Mouse (Mus musculus) lung, postnatal 0 days (tissue): Measurements from ENCODE around the gene Gm10639. TPM values are rescaled to one million over a fixed set of nuclear protein-coding genes. Genes with fewer than 3 reads are reported as not detected.
"Not testable (repeated sequence)": the region's sequence is repeated elsewhere in the genome, so short reads cannot be mapped to it uniquely, and the experiment has no call there.

Experiments
- ATAC-seq: fragments of 200-750 bp; cut with Nextera tagmentation; 2 replicates; pipeline ENCODE4 v1.8.0; 2017; ENCODE audit warnings: moderate library complexity
- DNase-seq: peaks from one replicate; pipeline ENCODE4 v3.0.0-alpha.2; 2016; ENCODE audit warnings: low spot score
- H3K27ac ChIP-seq: fragments of 300-500 bp; sonication (generic); 2 replicates; pipeline ENCODE4 v1.5.1; 2014; ENCODE audit warnings: antibody characterized with exemption, mild to moderate bottlenecking, low read length, mixed read lengths
- H3K27me3 ChIP-seq: fragments of 300-500 bp; sonication (generic); replicated peaks from 2 replicates; pipeline ENCODE4 v1.6.1; 2014; ENCODE audit warnings: low read length, mixed read lengths; ENCODE audit not compliant: insufficient read depth
- H3K36me3 ChIP-seq: fragments of 300-500 bp; sonication (generic); 2 replicates; pipeline ENCODE4 v1.6.1; 2014; ENCODE audit warnings: low read length, mixed read lengths; ENCODE audit not compliant: insufficient read depth
- H3K4me1 ChIP-seq: fragments of 300-500 bp; sonication (generic); 2 replicates; pipeline ENCODE4 v1.6.1; 2014; ENCODE audit warnings: antibody characterized with exemption, low read depth, low read length, mixed read lengths; ENCODE audit not compliant: insufficient read depth
- H3K4me2 ChIP-seq: fragments of 300-500 bp; sonication (generic); replicated peaks from 2 replicates; pipeline ENCODE4 v1.6.1; 2014; ENCODE audit warnings: low read depth, mild to moderate bottlenecking, low read length, moderate library complexity, mixed read lengths
- H3K4me3 ChIP-seq: fragments of 300-500 bp; sonication (generic); 2 replicates; pipeline ENCODE4 v1.5.1; 2014; ENCODE audit warnings: low read depth, low read length
- H3K9ac ChIP-seq: fragments of 300-500 bp; sonication (generic); replicated peaks from 2 replicates; pipeline ENCODE4 v1.6.1; 2014; ENCODE audit warnings: low read depth, mild to moderate bottlenecking
- H3K9me3 ChIP-seq: fragments of 300-500 bp; sonication (generic); 2 replicates; pipeline ENCODE4 v1.6.1; 2016; ENCODE audit warnings: low read length, mixed read lengths
- CTCF ChIP-seq: IDR thresholded peaks from 2 replicates; pipeline ENCODE4 v1.5.1; 2016; ENCODE audit warnings: antibody characterized with exemption, mild to moderate bottlenecking
- EP300 ChIP-seq: IDR thresholded peaks from 2 replicates; pipeline ENCODE4 v1.6.1; 2016; ENCODE audit warnings: antibody characterized with exemption, mild to moderate bottlenecking, control low read depth
- WGBS: fragments of 180-500 bp; shearing (Covaris S2); extraction: QIAGEN DNeasy Blood & Tissue Kit; methylation state at CpG from one replicate; pipeline ENCODE4 v1.1.7; 2014; 5-methylcytosine and 5-hydroxymethylcytosine counted together
- polyA plus RNA-seq: library from polyadenylated mRNA; unstranded; fragments of >200 nt; fragmentation: Nextera tagmentation; extraction: Ambion mirVana; gene quantifications from 2 replicates; pipeline ENCODE4 v1.2.1, GENCODE M21; 2015

Gm10639 gene
- polyA plus RNA-seq, 1 experiment from 2014 or later: 0.29 TPM

GRCm38 (mm10) chr9:78294781-78295180, 5.1 kb downstream of the Gm10639 start:
- 73% methylated on average over 4 of the region's 7 CpGs for WGBS
- not testable (repeated sequence) for H3K4me2 ChIP-seq, H3K9ac ChIP-seq, H3K4me3 ChIP-seq, H3K4me1 ChIP-seq, H3K9me3 ChIP-seq, H3K27me3 ChIP-seq, DNase-seq, H3K27ac ChIP-seq, ATAC-seq, H3K36me3 ChIP-seq

- ATAC-seq: 0 out of 2 replicates have a peak, but pooled peaks have one; percentile 9
- TF ChIP-seq CTCF: peak; percentile 74
- 8% methylated on average over 6 of the region's 6 CpGs for WGBS
- H3K4me2 ChIP-seq, H3K9ac ChIP-seq, H3K9me3 ChIP-seq, H3K27ac ChIP-seq, H3K4me3 ChIP-seq, H3K36me3 ChIP-seq, H3K4me1 ChIP-seq, H3K27me3 ChIP-seq: not testable (repeated sequence)
- DNase-seq: peak; percentile 48
These were observed 6.4 kb downstream of the Gm10639 start for GRCm38 (mm10) chr9:78296089-78296488.

DNA sequence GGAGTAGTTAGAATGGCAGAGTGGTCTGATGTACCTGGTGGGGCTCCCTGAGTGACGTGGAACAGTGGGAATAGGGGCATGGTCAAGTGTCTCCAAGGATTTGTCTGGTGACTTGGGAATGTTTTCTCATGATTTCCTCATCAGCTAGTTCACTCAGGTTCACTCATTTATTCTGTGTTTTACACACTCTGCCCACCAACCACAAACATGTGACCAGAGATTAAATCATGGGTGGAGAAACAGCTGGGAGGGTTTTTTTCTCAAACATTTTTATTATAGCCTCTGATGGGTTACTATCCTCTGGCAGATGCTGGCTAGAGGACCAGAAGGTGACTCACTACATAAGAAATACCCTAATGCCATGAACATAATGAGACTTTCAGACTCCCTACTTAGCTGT, 8.5 kb downstream of the Gm10639 start:
- ATAC-seq: no peak
- H3K9me3 ChIP-seq: no peaks in the 10 kb centered on the region
- no peak for DNase-seq
- no peaks in the 10 kb centered on the region for H3K4me1 ChIP-seq
- no peaks in the 10 kb centered on the region for H3K27me3 ChIP-seq
- WGBS: 62% methylated on average over 1 of the region's 1 CpGs
- no peak overlapping the region for H3K4me2 ChIP-seq
- H3K4me3 ChIP-seq: no peak overlapping the region
- no peak for TF ChIP-seq EP300
- TF ChIP-seq CTCF: no peak
- H3K36me3 ChIP-seq: no peaks in the 10 kb centered on the region
- no peak overlapping the region for H3K27ac ChIP-seq
- H3K9ac ChIP-seq: no peak overlapping the region

- not testable (repeated sequence) for H3K36me3 ChIP-seq, H3K4me2 ChIP-seq, H3K4me1 ChIP-seq, H3K9ac ChIP-seq, H3K27ac ChIP-seq, H3K27me3 ChIP-seq, H3K4me3 ChIP-seq, H3K9me3 ChIP-seq
- 64% methylated on average over 1 of the region's 1 CpGs for WGBS
- peak; percentile 36 for DNase-seq
- peak; percentile 59 for ATAC-seq
These were observed 9.4 kb downstream of the Gm10639 start for GRCm38 (mm10) chr9:78299143-78299542.

DNA sequence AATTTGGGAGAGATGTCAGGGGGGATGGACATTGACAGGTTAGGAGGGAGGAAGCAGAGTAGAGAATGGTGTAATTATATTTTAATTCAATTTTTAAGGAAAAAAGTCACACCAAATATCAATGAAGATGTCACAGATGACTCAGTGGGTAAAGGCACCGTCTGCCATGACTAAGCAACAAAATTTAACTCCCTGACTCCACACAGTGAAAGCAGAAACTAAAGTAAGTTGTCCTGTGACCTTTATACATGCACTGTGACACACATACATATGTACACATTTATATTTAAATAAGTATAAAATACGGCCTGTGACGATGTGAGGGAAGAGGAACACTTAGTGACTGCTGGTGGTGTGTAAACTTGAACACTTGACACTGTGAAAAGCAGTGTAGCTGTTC, 18.4 kb downstream of the Gm10639 start:
- ATAC-seq, H3K4me2 ChIP-seq, H3K4me3 ChIP-seq, H3K9ac ChIP-seq, H3K4me1 ChIP-seq, H3K36me3 ChIP-seq, H3K9me3 ChIP-seq, H3K27me3 ChIP-seq, H3K27ac ChIP-seq, DNase-seq: not testable (repeated sequence)
- WGBS: 73% methylated on average over 3 of the region's 3 CpGs

- 69% methylated on average over 2 of the region's 2 CpGs for WGBS
- no peaks in the 10 kb centered on the region for H3K4me1 ChIP-seq
- no peak within 1 kb of the TSS for H3K4me3 ChIP-seq
- H3K36me3 ChIP-seq: no peaks in the 10 kb centered on the region
- H3K9ac ChIP-seq: no peak within 1 kb of the TSS
- ATAC-seq (no peak), DNase-seq (no peak)
- no peaks in the 10 kb centered on the region for H3K9me3 ChIP-seq
- no peak within 1 kb of the TSS for H3K27ac ChIP-seq
- no peaks in the 10 kb centered on the region for H3K27me3 ChIP-seq
- TF ChIP-seq EP300: no peak
- no peak for TF ChIP-seq CTCF
- H3K4me2 ChIP-seq: no peak within 1 kb of the TSS
These were observed 25.0 kb downstream of the Gm10639 start, which contains the start of gene Omt2a for GRCm38 (mm10) chr9:78314696-78315095. Omt2a (minus strand) TSS chr9:78314796.

DNA sequence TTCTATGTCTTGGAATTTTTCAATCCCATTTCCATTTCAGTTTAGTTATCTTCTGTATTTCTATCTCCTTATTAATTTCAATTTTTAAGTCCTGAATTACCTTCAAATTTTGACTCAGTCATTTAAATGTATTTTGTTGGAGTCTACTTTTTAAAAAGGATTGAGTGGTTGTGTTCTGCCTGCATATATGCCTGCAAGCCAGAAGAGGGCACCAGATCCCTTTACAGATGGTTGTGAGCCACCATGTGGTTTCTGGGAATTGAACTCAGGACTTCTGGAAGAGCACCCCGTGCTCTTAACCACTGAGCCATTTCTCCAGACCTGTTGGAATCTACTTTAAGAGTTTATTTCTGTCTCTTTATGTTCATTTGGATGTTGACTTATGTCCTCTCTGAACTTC, 29.8 kb downstream of the Gm10639 start:
- Histone ChIP-seq H3K27ac (no peak overlapping the region), H3K36me3 (no peaks in the 10 kb centered on the region), H3K9me3 (no peaks in the 10 kb centered on the region), H3K4me2 (no peak overlapping the region), H3K27me3 (no peaks in the 10 kb centered on the region), H3K4me3 (no peak overlapping the region), H3K4me1 (no peaks in the 10 kb centered on the region), H3K9ac (no peak overlapping the region)
- 23% methylated on average over 1 of the region's 1 CpGs for WGBS
- ATAC-seq (no peak), DNase-seq (peak; percentile 24)
- no peak for TF ChIP-seq EP300
- peak; percentile 65 for TF ChIP-seq CTCF

DNA sequence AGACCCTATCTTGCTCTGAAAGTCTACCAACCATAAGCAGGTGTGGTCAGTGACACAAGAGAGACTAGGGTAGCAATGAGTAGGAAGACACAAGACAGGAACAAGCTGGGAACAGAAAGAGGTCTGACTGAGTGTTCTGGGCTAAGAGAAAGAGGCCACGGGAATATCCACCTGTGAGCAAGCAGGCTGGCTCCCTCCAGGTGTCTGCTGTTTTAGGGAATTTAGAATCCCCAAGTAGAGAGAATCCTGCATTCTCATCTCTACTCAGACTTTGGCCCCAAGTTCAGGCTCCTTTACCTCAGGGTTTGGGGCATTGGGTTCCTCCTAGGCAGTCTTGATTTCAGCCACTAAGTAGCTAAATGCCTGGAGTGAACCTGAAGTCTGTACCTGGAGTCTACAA, 37.6 kb downstream of the Gm10639 start, which contains the start of gene Omt2b:
Gene Omt2b, plus strand, starts transcription at position 301 of the 400 bp plus-strand sequence.
- WGBS: 75% methylated on average over 1 of the region's 1 CpGs
- not testable (repeated sequence) for H3K36me3 ChIP-seq, H3K9ac ChIP-seq, H3K4me2 ChIP-seq, ATAC-seq, H3K4me1 ChIP-seq, H3K27me3 ChIP-seq, DNase-seq, H3K27ac ChIP-seq, H3K4me3 ChIP-seq, H3K9me3 ChIP-seq

- not testable (repeated sequence) for H3K4me1 ChIP-seq, H3K4me3 ChIP-seq, H3K9me3 ChIP-seq, H3K4me2 ChIP-seq, H3K27ac ChIP-seq, H3K27me3 ChIP-seq, H3K9ac ChIP-seq, H3K36me3 ChIP-seq
- ATAC-seq: peak; percentile 73
- DNase-seq: peak; percentile 76
These were observed 47.3 kb downstream of the Gm10639 start for GRCm38 (mm10) chr9:78337050-78337449.
